Comparison of ENCODE assay signal across 11 mouse cellular contexts in the genomic region with DNA sequence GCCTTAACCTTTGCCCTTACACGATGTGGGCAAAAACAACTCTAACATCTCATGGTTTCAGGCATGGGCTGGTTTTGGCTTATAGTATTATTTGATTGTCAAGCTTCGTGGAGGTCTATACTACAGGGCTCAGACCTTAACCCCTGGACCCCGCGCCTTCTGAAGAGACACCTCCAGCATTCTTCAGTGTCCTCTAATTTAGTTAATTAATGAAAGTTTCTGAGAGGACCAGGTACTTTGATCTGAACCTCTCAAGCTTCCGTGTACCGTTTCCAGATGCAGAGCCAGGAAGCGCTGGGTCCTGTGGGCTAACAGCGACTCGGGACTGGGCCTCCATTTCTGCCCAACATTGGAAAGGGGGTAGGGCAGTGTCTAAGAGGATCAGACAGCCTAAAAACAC.
DNase-seq lines count a peak whose midpoint lies in the region; ATAC-seq and TF ChIP-seq lines count a peak whose summit lies in the region.
"Had no signal": no experiment of that assay in that cellular context is flagged by ENCODE, and none has a peak within 500 bp of the region (broad histone marks: within the 10 kb centered on the region; RNA-seq: fewer than 3 reads in every experiment).

No protein-coding gene starts in this region.

- peaks cover 5% of the 10 kb centered on the region; the same call in 1 of the 2 replicates for H3K4me1 ChIP-seq in heart, embryonic 11.5 days (ENCODE audit: control insufficient read depth, insufficient read depth, low read length)
- H3K4me1 ChIP-seq in E14TG2a.4 (replicated peaks; ENCODE audit: low read depth, low read length), result peaks cover 87% of the 10 kb centered on the region
- H3K4me1 ChIP-seq in intestine, postnatal 0 days (replicated peaks; ENCODE audit: control insufficient read depth, insufficient read depth, low read length), result no peaks in the 10 kb centered on the region
- peaks cover 42% of the 10 kb centered on the region for H3K4me1 ChIP-seq in limb, embryonic 10.5 days
- peaks cover 18% of the 10 kb centered on the region for H3K4me1 ChIP-seq in midbrain, embryonic 15.5 days

- H3K27ac ChIP-seq in heart, embryonic 11.5 days (ENCODE audit: low read depth, low read length), result no peak overlapping the region
- peak overlapping the region; percentile 21; the same call in 1 of the 2 replicates for H3K27ac ChIP-seq in intestine, postnatal 0 days (ENCODE audit: low read depth, low read length)
- H3K27ac ChIP-seq in limb, embryonic 10.5 days, result 0 out of 2 replicates have a peak overlapping the region, but pooled peaks have one; percentile 0
- H3K27ac ChIP-seq in midbrain, embryonic 15.5 days, result no peak overlapping the region
- H3K27ac ChIP-seq: forebrain, embryonic 13.5 days; hindbrain, embryonic 14.5 days had no signal

- H3K27me3 ChIP-seq in heart, embryonic 11.5 days (ENCODE audit: control insufficient read depth, insufficient read depth, low read length), result no peaks in the 10 kb centered on the region; the same call in 1 of the 2 replicates
- no peaks in the 10 kb centered on the region for H3K27me3 ChIP-seq in E14TG2a.4 (ENCODE audit: insufficient read depth, low read length)
- H3K27me3 ChIP-seq in intestine, postnatal 0 days (replicated peaks; ENCODE audit: control insufficient read depth, insufficient read depth, low read length), result no peaks in the 10 kb centered on the region
- no peaks in the 10 kb centered on the region for H3K27me3 ChIP-seq in limb, embryonic 10.5 days (ENCODE audit: low read depth, poor library complexity, severe bottlenecking)
- peaks cover 42% of the 10 kb centered on the region for H3K27me3 ChIP-seq in midbrain, embryonic 15.5 days (replicated peaks)

- WGBS in heart, embryonic 11.5 days (ENCODE audit: insufficient replicate concordance), result 80% methylated on average over 9 of the region's 9 CpGs
- WGBS in intestine, postnatal 0 days, result 74% methylated on average over 9 of the region's 9 CpGs
- 68% methylated on average over 9 of the region's 9 CpGs for WGBS in limb, embryonic 10.5 days
- WGBS in midbrain, embryonic 15.5 days, result 90% methylated on average over 9 of the region's 9 CpGs

- no peak for ATAC-seq in heart, embryonic 11.5 days (replicated peaks; ENCODE audit: insufficient number of reproducible peaks, low FRiP score, low TSS enrichment)
- no peak for ATAC-seq in intestine, postnatal 0 days
- ATAC-seq in midbrain, embryonic 15.5 days (replicated peaks), result no peak
- ATAC-seq: forebrain, embryonic 13.5 days had no signal

- no peak for TF ChIP-seq CTCF in E14TG2a.4 (conservative IDR thresholded peaks at IDR 0.05; ENCODE audit: low read length)
- TF ChIP-seq CTCF in intestine, postnatal 0 days (IDR thresholded peaks at IDR 0.05; ENCODE audit: low read depth), result no peak

- no peak for DNase-seq in heart, postnatal 4 days
- no peak for DNase-seq in limb, embryonic 10.5 days (ENCODE audit: low spot score)
- DNase-seq in left cerebral cortex, adult 18-20 months (ENCODE audit: low spot score in 2 of 2), result no peak
- no peak for DNase-seq in urinary bladder, adult 2 months (ENCODE audit: low spot score)
- DNase-seq: cerebellum, postnatal 36 days had no signal

- H3K36me3 ChIP-seq in heart, embryonic 11.5 days (ENCODE audit: control insufficient read depth, insufficient read depth, low read length), result no peaks in the 10 kb centered on the region
- H3K36me3 ChIP-seq in E14TG2a.4 (ENCODE audit: insufficient read depth, low read length), result peaks cover 3% of the 10 kb centered on the region; the same call in 1 of the 2 replicates
- no peaks in the 10 kb centered on the region for H3K36me3 ChIP-seq in intestine, postnatal 0 days (ENCODE audit: control insufficient read depth, insufficient read depth)
- H3K36me3 ChIP-seq in limb, embryonic 10.5 days, result no peaks in the 10 kb centered on the region
- no peaks in the 10 kb centered on the region for H3K36me3 ChIP-seq in midbrain, embryonic 15.5 days (replicated peaks)

- no peak overlapping the region for H3K4me2 ChIP-seq in heart, embryonic 11.5 days
- H3K4me2 ChIP-seq in intestine, postnatal 0 days (replicated peaks; ENCODE audit: low read depth), result no peak overlapping the region
- H3K4me2 ChIP-seq in midbrain, embryonic 15.5 days, result no peak overlapping the region

- no peak overlapping the region for H3K4me3 ChIP-seq in heart, embryonic 11.5 days (ENCODE audit: low read depth, low read length)
- peak overlapping the region; percentile 75 for H3K4me3 ChIP-seq in E14TG2a.4 (replicated peaks; ENCODE audit: low read length)
- no peak overlapping the region for H3K4me3 ChIP-seq in intestine, postnatal 0 days (ENCODE audit: low read depth, low read length)
- H3K4me3 ChIP-seq in limb, embryonic 10.5 days, result no peak overlapping the region
- no peak overlapping the region for H3K4me3 ChIP-seq in midbrain, embryonic 15.5 days
- H3K4me3 ChIP-seq: forebrain, embryonic 13.5 days had no signal

- H3K9ac ChIP-seq in heart, embryonic 11.5 days (ENCODE audit: low read depth, low read length), result 0 out of 2 replicates have a peak overlapping the region, but pooled peaks have one; percentile 10
- no peak overlapping the region for H3K9ac ChIP-seq in intestine, postnatal 0 days (ENCODE audit: low read depth, low read length)
- no peak overlapping the region for H3K9ac ChIP-seq in midbrain, embryonic 15.5 days
- H3K9ac ChIP-seq: forebrain, embryonic 13.5 days; hindbrain, embryonic 14.5 days had no signal

- H3K9me3 ChIP-seq in heart, embryonic 11.5 days (replicated peaks; ENCODE audit: control insufficient read depth, low read length), result no peaks in the 10 kb centered on the region
- H3K9me3 ChIP-seq in E14TG2a.4 (ENCODE audit: low read length), result no peaks in the 10 kb centered on the region
- H3K9me3 ChIP-seq in intestine, postnatal 0 days (ENCODE audit: control insufficient read depth), result no peaks in the 10 kb centered on the region
- no peaks in the 10 kb centered on the region for H3K9me3 ChIP-seq in limb, embryonic 10.5 days (replicated peaks)
- H3K9me3 ChIP-seq in midbrain, embryonic 15.5 days, result no peaks in the 10 kb centered on the region
- H3K9me3 ChIP-seq: forebrain, embryonic 13.5 days had no signal

Comparison
In these comparisons a context has a peak if more than half of its experiments do, and no peak if none do; other contexts are left out.
1. H3K27ac ChIP-seq: peak in intestine, postnatal 0 days (single experiment) and limb, embryonic 10.5 days (single experiment); none in heart, embryonic 11.5 days (single experiment) and midbrain, embryonic 15.5 days (single experiment).